Mouse (Mus musculus): ENCODE results near the gene Apc2. TPM values are rescaled to one million over a fixed set of nuclear protein-coding genes. Genes with fewer than 3 reads are reported as not detected.

Gene Apc2
- polyA plus RNA-seq, 1 experiment from 2014 or later: 5.0 TPM

DNA sequence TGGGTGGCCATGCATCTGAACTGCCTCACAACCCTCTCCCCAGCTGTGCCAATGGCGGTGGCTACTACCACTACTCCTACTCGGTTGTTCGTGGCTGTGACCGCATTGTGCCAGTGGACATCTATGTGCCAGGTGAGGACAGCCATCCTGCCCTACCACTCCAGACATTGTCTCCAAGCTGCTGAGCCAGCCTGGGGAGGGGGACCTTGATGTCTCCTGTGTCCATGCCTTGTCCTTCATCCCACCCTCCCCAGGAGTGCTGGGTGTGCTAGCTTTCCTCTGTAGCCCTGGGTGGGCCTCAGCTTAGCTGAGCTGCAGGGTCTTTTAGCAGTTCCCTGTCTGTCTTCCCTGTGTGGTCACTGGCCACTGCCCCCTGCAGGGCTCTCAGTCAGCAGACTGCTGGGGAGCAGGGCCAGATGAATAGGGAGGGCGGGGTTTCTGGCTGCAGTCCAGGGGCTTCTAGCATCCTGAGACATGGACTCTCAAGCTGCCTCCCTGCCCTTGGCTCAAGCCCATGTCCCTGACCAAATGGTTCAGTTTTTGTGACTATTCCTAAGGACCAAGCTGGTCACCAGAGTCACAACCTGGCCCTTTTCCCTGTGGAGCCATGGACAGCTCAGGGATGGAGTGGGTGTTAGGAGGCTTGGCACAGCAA is 39.8 kb upstream of the Apc2 start:
- WGBS: 85% methylated on average over 5 of the region's 5 CpGs
- Histone ChIP-seq H3K4me3 (replicated peaks) (no peak overlapping the region), H3K36me3 (peaks cover 43% of the 10 kb centered on the region), H3K9ac (no peak overlapping the region), H3K27ac (no peak overlapping the region), H3K27me3 (replicated peaks) (no peaks in the 10 kb centered on the region), H3K4me2 (no peak overlapping the region), H3K4me1 (peaks cover 17% of the 10 kb centered on the region), H3K9me3 (no peaks in the 10 kb centered on the region)
- ATAC-seq (ENCODE audit: insufficient read depth, low FRiP score, low read depth): no peak

DNA sequence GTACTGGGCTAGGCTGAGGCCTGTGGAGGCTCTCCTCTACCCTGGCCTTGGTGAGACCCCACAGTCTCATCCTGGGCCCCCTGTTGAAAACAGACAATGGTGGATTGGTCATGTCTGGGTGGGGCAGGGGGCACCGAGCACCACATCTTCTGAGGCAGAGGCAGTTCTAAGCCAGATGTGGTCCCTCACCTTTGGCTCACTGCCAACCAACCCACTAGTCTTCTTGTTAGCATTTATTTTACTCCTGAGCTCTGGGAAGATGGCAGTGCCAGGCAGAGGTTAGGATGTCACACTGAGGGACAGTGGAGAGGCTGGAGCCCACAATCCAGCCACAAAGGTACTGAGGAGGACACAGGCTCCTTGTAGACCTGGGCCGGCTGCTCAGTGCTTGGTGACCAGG is 37.8 kb upstream of the Apc2 start:
- Histone ChIP-seq H3K27ac (no peak overlapping the region), H3K9ac (no peak overlapping the region), H3K9me3 (no peaks in the 10 kb centered on the region), H3K36me3 (peaks cover 43% of the 10 kb centered on the region), H3K4me2 (no peak overlapping the region), H3K27me3 (replicated peaks) (no peaks in the 10 kb centered on the region), H3K4me3 (replicated peaks) (no peak overlapping the region), H3K4me1 (peaks cover 21% of the 10 kb centered on the region)
- WGBS: 77% methylated on average over 2 of the region's 2 CpGs
- ATAC-seq (ENCODE audit: insufficient read depth, low FRiP score, low read depth): no peak

DNA sequence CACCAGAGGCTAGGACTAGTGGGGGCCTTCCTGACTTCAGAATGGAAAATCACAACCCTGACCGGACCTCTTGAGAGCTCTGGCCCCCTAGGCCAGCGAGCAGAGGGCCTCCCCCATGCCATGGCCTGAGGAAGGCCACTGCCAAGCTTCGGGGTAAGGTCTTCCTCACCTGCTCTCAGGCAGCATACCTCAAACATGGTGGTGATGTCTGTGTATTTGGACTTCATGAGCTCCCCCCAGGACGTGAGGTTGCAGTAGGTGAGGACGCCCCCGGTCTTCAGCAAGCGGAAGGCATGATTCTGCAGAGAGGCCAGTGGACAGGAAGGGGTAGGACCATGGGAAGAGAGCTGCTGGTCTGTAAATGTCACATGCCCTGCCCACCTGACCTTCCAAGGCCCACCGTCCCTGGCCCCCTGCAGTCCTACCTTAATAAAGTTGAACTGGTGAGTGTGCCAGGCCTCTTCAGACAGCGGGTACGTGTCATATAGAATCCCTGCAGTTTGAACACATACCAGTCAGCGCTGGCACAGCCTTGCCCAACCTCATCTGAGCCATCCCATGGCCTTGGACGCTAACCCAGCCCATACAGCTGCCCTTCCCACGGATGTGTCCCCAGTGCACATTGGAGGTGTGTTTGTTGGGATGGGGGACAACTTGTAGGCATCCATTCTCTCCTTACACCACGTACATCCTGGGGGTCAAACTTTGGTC is 36.9 kb upstream of the Apc2 start:
- Histone ChIP-seq H3K36me3 (peaks cover 36% of the 10 kb centered on the region), H3K4me2 (peak overlapping the region; percentile 97)

DNA sequence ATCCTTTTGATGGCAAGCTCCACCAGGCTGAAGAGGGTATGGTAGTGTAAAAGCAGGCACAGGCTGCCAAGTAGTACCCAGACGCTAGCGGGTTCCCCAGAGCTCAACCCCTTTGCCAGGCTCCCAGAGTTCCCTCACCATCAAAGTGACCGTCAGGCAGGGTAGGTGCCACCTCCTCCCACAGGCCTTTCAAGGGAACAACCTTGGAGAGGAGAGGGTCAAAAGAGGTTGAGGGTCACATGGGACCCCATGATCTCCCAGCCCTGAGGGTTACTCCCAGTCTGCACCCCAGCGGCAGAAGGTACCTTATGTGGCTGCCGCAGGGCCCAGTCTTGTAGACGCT is 36.3 kb upstream of the Apc2 start:
- Histone ChIP-seq H3K9me3 (no peaks in the 10 kb centered on the region), H3K27me3 (replicated peaks) (no peaks in the 10 kb centered on the region), H3K9ac (peak overlapping the region; percentile 47; the same call in 1 of the 2 replicates), H3K4me1 (peaks cover 21% of the 10 kb centered on the region), H3K36me3 (peaks cover 31% of the 10 kb centered on the region), H3K4me2 (peak overlapping the region; percentile 97), H3K27ac (peak overlapping the region; percentile 97), H3K4me3 (replicated peaks) (peak overlapping the region; percentile 59)
- WGBS: 78% methylated on average over 6 of the region's 6 CpGs
- ATAC-seq (ENCODE audit: insufficient read depth, low FRiP score, low read depth): no peak

More for the DNA sequence above, 36.9 kb upstream of the Apc2 start:
- Histone ChIP-seq H3K9ac (no peak overlapping the region), H3K27me3 (replicated peaks) (no peaks in the 10 kb centered on the region), H3K4me1 (peaks cover 21% of the 10 kb centered on the region), H3K9me3 (no peaks in the 10 kb centered on the region), H3K4me3 (replicated peaks) (peak overlapping the region; percentile 59), H3K27ac (no peak overlapping the region; the same call in 1 of the 2 replicates)
- no peak for ATAC-seq (ENCODE audit: insufficient read depth, low FRiP score, low read depth)
- WGBS: 86% methylated on average over 14 of the region's 14 CpGs

DNA sequence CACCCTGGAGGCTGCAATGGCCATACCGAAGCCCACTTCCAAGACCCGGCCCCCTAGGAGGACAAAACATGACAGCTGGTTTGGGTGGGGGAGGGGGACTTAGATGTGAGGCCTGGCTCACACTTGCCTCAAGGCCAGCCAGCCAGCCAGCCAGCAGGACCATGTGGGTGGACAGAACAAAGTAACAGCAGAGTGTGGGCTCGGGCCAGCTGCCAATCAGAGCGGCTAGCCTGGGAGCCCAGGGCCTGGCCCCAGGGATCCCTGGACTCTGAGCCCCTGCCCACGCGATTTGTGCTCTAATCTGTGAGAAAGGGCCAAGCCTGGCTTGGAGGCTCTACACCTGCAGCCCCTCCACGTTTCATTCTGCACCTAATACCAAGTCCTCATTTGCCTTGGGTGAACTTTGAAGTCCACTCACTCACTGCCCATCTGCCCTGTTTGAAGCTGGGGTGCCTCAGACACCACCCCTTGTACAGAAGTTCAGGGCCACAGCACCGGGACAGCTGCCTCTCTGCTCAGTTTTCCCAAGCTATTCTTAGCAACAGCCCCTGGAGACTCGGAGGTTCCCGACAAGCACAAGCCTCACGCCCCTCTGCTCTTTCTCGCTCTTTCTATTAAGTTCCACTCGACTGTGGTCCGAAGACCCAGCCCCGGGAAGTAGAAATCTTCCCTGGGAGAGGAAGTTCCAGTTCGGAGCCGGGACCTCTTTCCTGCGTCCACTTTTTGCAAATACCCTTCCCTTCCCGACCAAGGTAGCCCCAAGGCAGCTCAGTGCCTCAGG is 35.7 kb upstream of the Apc2 start:
- WGBS: 9% methylated on average over 19 of the region's 19 CpGs
- Histone ChIP-seq H3K4me1 (peaks cover 21% of the 10 kb centered on the region), H3K27ac (peak overlapping the region; percentile 97), H3K36me3 (peaks cover 25% of the 10 kb centered on the region), H3K9ac (peak overlapping the region; percentile 47), H3K9me3 (no peaks in the 10 kb centered on the region), H3K27me3 (replicated peaks) (no peaks in the 10 kb centered on the region), H3K4me2 (peak overlapping the region; percentile 97), H3K4me3 (replicated peaks) (peak overlapping the region; percentile 59)
- no peak for ATAC-seq (ENCODE audit: insufficient read depth, low FRiP score, low read depth)

DNA sequence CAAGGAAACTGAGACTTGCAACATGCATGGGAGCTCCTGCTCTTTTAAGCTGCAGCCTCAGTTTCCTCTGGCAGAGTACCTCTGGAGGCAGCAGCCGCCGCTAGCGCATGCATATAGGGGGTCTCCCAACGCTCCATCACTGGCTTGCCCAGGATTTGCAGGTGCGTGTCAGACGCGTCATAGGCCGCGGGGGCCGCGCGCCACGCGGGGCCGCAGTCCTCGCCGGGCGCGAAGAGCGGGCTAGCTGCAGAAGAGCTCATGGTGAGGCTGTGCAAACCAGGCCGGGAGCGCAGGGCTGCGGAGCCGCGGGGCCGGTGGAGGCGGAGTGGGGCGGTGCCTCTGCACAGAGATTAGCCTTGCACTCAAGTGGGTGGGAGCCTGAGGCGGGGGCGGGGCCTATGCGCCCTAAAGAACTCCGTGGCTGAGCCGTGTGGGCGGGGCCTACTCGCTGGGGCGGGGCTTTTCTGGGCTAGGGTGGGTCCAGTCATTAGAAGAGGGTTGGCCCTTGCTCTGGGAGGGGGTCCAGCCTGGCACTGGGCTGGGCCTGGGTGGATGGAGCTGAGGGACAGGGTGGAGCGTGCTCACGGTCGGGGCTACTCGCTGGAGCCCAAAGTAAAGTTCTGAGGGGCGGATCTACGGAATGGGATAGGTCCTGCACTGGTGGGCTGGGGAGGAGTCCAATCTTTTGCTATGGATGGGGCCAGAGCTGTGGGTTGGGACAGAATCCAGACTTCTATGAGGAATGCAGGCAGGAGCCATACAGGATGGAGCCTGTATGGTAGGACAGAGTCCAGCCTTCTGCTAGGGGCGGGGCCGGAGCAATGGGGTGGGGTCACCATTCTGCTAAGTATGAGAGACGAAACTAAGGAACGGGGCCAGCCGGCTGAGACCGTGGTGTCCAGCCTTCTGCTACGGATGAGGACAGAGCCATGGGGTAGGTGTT is 34.9 kb upstream of the Apc2 start, which contains the start of the genes Gamt and Dazap1:
Gene Gamt, minus strand, starts transcription at position 371 of the 943 bp plus-strand sequence.
Gene Dazap1, plus strand, starts transcription at position 845 of the 943 bp plus-strand sequence.
- Histone ChIP-seq H3K9ac (peak within 1 kb of the TSS; percentile 47), H3K36me3 (peaks cover 16% of the 10 kb centered on the region), H3K27me3 (replicated peaks) (no peaks in the 10 kb centered on the region), H3K4me1 (peaks cover 25% of the 10 kb centered on the region), H3K27ac (peak within 1 kb of the TSS; percentile 97), H3K9me3 (no peaks in the 10 kb centered on the region), H3K4me3 (replicated peaks) (peak within 1 kb of the TSS; percentile 59), H3K4me2 (peak within 1 kb of the TSS; percentile 97)
- ATAC-seq (ENCODE audit: insufficient read depth, low FRiP score, low read depth): peak; percentile 89
- WGBS: under 1% methylated on average over 49 of the region's 49 CpGs

DNA sequence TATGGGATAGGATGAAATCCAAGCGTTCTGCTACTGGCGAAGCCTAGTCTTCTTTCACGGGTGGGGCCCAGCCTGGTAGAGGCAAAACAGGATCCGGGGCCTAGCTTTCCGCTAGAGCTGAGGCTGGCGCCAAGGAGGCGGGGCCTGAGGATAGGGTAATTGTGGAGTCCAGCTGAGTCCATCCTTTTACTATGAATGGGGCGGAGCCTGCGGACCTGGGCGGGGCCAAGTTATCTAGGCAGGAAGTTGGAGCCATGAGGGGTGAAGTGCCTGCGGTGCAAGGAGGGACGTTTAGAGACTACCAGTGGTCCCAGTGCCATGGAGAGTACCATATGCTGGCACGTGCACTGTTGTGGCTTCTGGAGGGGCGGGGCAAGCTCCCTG is 34.2 kb upstream of the Apc2 start:
- 0% methylated on average over 14 of the region's 14 CpGs for whole genome bisulfite sequencing
- no peaks in the 10 kb centered on the region for H3K27me3 ChIP-seq (replicated peaks)
- H3K4me2 ChIP-seq: peak overlapping the region; percentile 97
- peaks cover 13% of the 10 kb centered on the region for H3K36me3 ChIP-seq
- no peak overlapping the region; the same call in 1 of the 2 replicates for H3K9ac ChIP-seq
- H3K4me3 ChIP-seq (replicated peaks): peak overlapping the region; percentile 59
- peak; percentile 68 for ATAC-seq (ENCODE audit: insufficient read depth, low FRiP score, low read depth)
- peaks cover 31% of the 10 kb centered on the region for H3K4me1 ChIP-seq
- no peaks in the 10 kb centered on the region for H3K9me3 ChIP-seq
- peak overlapping the region; percentile 97 for H3K27ac ChIP-seq

DNA sequence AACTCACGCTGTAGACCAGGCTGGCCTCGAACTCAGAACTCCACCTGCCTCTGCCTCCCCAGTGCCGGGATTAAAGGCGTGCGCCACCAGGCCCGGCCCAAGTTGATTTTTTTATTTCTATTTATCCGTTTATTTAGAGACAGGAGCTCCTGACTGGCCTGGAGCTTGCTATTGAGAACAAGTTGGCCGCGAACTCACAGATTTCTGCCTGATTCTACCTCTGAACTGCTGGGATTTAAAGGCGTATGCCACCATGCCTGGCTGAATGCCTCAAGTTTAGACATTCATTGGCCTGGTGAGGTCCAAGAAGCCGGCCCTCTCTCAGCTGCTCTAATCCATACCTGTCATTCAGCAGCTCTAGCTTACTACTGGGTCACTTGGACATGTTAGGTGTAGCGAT is 33.6 kb upstream of the Apc2 start:
- H3K36me3 ChIP-seq: peaks cover 13% of the 10 kb centered on the region
- H3K4me3 ChIP-seq (replicated peaks): peak overlapping the region; percentile 59
- no peaks in the 10 kb centered on the region for H3K9me3 ChIP-seq
- H3K9ac ChIP-seq: no peak overlapping the region
- no peak for ATAC-seq (ENCODE audit: insufficient read depth, low FRiP score, low read depth)
- peaks cover 35% of the 10 kb centered on the region for H3K4me1 ChIP-seq
- 65% methylated on average over 12 of the region's 12 CpGs for WGBS
- H3K27ac ChIP-seq: peak overlapping the region; percentile 97
- H3K4me2 ChIP-seq: peak overlapping the region; percentile 97
- no peaks in the 10 kb centered on the region for H3K27me3 ChIP-seq (replicated peaks)

DNA sequence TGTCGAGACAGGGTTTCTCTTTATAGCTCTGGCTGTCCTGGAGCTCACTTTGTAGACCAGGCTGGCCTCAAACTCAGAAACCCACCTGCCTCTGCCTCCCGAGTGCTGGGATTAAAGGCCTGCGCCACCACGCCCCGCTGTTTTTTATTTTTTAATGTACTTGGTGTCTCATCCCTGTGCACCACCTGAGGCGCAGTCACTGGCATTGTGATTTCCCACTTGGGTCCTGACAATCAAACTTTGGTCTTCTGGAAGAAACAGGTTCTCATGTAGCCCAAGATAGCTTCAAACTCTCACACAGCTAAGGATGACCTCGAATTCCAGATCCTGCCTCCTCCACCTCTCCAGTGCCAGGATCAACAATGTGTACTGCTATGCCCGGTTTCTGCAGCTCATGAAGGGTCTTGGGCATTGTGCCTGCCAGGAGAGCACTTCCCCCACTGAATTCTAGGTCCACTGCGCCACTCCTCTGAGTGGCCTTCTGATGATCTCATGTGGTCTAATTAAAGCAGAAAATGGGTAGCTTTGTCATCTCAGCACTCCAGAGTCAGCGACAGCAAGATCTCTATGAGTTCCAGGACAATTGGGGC is 32.9 kb upstream of the Apc2 start:
- Histone ChIP-seq H3K9ac (no peak overlapping the region), H3K27ac (no peak overlapping the region), H3K9me3 (no peaks in the 10 kb centered on the region), H3K4me3 (replicated peaks) (no peak overlapping the region), H3K4me2 (no peak overlapping the region), H3K36me3 (peaks cover 13% of the 10 kb centered on the region), H3K27me3 (replicated peaks) (no peaks in the 10 kb centered on the region), H3K4me1 (peaks cover 42% of the 10 kb centered on the region)
- ATAC-seq (ENCODE audit: insufficient read depth, low FRiP score, low read depth): no peak
- WGBS: 89% methylated on average over 10 of the region's 10 CpGs

DNA sequence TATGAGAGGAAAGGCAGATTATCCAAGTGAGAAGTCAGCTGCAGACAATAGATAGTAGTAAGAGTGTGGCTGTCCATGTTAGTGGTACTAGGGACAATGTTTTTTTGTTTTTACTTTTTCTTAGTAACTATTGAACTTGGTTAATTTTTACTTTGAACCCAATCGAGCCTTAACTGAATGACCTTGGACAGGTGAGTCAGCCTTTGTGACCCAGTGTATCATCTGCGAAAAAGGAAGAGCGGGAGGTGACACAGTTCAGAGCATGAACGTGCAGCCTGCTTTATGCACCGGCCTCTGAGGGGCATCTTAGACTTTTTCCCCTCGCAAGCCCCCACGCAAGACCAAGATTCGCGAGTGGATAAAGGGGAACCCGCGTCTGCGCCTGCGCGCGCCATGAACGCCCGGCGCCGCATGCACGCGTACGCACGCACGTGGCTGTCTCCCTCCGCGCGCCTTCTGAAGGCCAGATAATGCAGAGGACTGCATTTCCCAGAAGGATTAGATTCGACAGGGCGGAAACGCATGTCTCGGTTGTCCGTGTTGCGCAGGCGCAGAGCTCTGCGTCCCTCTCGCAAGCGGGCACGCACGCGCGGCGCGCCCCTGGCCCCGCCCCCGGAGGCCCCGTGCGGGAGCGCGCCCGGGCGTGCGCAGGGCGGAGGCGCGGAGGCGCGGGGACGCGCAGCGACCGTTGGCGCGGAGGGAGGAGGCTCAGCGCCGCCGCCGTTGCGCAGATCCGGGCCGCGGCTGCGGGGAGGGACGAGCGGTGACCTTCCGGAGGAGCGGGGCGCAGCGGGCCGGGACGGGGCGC is 31.2 kb upstream of the Apc2 start:
- peaks cover 45% of the 10 kb centered on the region for H3K4me1 ChIP-seq
- H3K9ac ChIP-seq: peak overlapping the region; percentile 100
- H3K9me3 ChIP-seq: no peaks in the 10 kb centered on the region
- peak overlapping the region; percentile 77 for H3K4me2 ChIP-seq
- WGBS: 1% methylated on average over 76 of the region's 81 CpGs
- peak; percentile 48 for ATAC-seq (ENCODE audit: insufficient read depth, low FRiP score, low read depth)
- H3K27me3 ChIP-seq (replicated peaks): no peaks in the 10 kb centered on the region
- H3K36me3 ChIP-seq: peaks cover 5% of the 10 kb centered on the region; the same call in 1 of the 2 replicates
- peak overlapping the region; percentile 93 for H3K4me3 ChIP-seq (replicated peaks)
- peak overlapping the region; percentile 77 for H3K27ac ChIP-seq
